In the genomic region with DNA sequence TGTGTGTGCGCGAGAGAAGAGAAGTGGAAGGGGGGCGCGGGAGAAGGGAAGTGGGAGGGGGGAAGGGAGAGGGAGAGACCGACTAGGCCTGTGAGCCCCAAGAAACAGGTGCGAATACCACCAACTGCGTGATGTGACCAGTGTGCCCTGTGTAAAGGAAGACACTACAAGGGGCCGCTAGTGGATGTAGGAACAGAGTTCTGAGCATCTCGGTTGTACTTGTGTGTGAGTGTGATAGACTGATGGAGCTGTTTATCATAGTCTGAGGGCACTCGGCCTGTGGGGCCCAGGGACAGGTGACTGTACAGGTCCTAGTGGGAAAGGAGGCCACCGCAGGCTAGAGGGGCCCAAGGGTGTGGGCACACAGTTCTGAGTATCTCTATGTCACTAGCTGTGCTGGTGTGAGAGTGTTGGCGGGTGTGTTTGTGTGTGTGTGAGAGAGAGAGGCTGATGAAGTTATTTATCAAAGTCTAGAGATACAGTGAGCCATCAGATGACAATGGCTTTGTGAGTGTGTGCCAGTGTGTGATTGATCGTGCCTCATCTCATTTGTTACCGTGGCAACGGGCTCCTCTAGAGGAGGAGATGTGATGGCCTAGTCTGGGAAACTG, we compare ENCODE assay signal across 9 mouse cellular contexts. TPM values are rescaled to one million over a fixed set of nuclear protein-coding genes. Genes with fewer than 3 reads are reported as not detected.
DNase-seq lines count a peak whose midpoint lies in the region; ATAC-seq and TF ChIP-seq lines count a peak whose summit lies in the region.
"Had no signal": no experiment of that assay in that cellular context is flagged by ENCODE, and none has a peak within 500 bp of the region (broad histone marks: within the 10 kb centered on the region; RNA-seq: fewer than 3 reads in every experiment).

No protein-coding gene starts in this region.

- no peak for TF ChIP-seq RAD21 in MEL (IDR thresholded peaks at IDR 0.05; ENCODE audit: low read depth, low read length)

- peaks cover 8 to 22% of the 10 kb centered on the region in 2 experiments for H3K4me1 ChIP-seq in MEL (ENCODE audit: control insufficient read depth in 1 of 2, insufficient read depth in 2 of 2, low read length in 2 of 2)
- H3K4me1 ChIP-seq in liver, embryonic 13.5 days (replicated peaks) = peaks cover 48% of the 10 kb centered on the region

- ATAC-seq in liver, embryonic 13.5 days (ENCODE audit: low read depth) = peak; percentile 74

- H3K4me3 ChIP-seq in gastrocnemius, adult 2 months = peak overlapping the region; percentile 79
- peak overlapping the region; percentile 87 to 93 for H3K4me3 ChIP-seq in MEL (ENCODE audit: control insufficient read depth in 1 of 2, insufficient read depth in 1 of 2, low read depth in 2 of 2, low read length in 2 of 2)
- peak overlapping the region; percentile 71 for H3K4me3 ChIP-seq in liver, embryonic 13.5 days (replicated peaks)

- H3K9me3 ChIP-seq in MEL (replicated peaks; ENCODE audit: insufficient read depth, low read length) = no peaks in the 10 kb centered on the region
- no peaks in the 10 kb centered on the region for H3K9me3 ChIP-seq in liver, embryonic 13.5 days (replicated peaks)

- no peak for TF ChIP-seq POLR2A in MEL (IDR thresholded peaks at IDR 0.05; ENCODE audit: control insufficient read depth in 1 of 2, insufficient read depth in 1 of 2, low read depth in 1 of 2, low read length in 2 of 2, poor library complexity in 1 of 2)

- peaks cover 6% of the 10 kb centered on the region for H3K79me2 ChIP-seq in MEL (ENCODE audit: control insufficient read depth, insufficient read depth, low read length, poor library complexity)

- H3K4me2 ChIP-seq in liver, embryonic 13.5 days = peak overlapping the region; percentile 82

- WGBS in liver, embryonic 13.5 days (ENCODE audit: insufficient replicate concordance) = 19% methylated on average over 15 of the region's 15 CpGs

- no peaks in the 10 kb centered on the region for H3K27me3 ChIP-seq in MEL (ENCODE audit: control insufficient read depth in 1 of 2, insufficient read depth in 2 of 2, low read length in 2 of 2)
- H3K27me3 ChIP-seq in liver, embryonic 13.5 days = no peaks in the 10 kb centered on the region

- TF ChIP-seq CTCF in gastrocnemius, adult 2 months (IDR thresholded peaks at IDR 0.05) = no peak
- no peak for TF ChIP-seq CTCF in MEL (IDR thresholded peaks at IDR 0.05 in 2 of 3, conservative IDR thresholded peaks at IDR 0.05 in 1 of 3; ENCODE audit: control insufficient read depth in 1 of 3, insufficient read depth in 1 of 3, low read depth in 2 of 3, low read length in 3 of 3, poor library complexity in 1 of 3, severe bottlenecking in 1 of 3)

- TF ChIP-seq EP300 in MEL (IDR thresholded peaks at IDR 0.05; ENCODE audit: low read depth in 1 of 2, low read length in 2 of 2) = no peak

- H3K36me3 ChIP-seq in MEL (ENCODE audit: control insufficient read depth in 1 of 2, insufficient read depth in 2 of 2, low read length in 2 of 2) = peaks cover 0 to 7% of the 10 kb centered on the region in 2 experiments; a peak in 2 of 4 replicates
- H3K36me3 ChIP-seq in liver, embryonic 13.5 days = peaks cover 3% of the 10 kb centered on the region; the same call in 1 of the 2 replicates

- peak overlapping the region; percentile 87 for H3K27ac ChIP-seq in gastrocnemius, adult 2 months
- H3K27ac ChIP-seq in MEL (ENCODE audit: control insufficient read depth, low read depth, low read length) = peak overlapping the region; percentile 49; the same call in 1 of the 2 replicates
- peak overlapping the region; percentile 76 for H3K27ac ChIP-seq in liver, embryonic 13.5 days

- intact Hi-C loops in gastrocnemius, adult 2 months (cut with DNase I) = loop anchor here (5.0 to 10.0 kb wide), 3 partner anchors 78 to 1782 kb away; partner anchors contain the start of genes Fiz1, Ppp1r12c, Zfp524 and Zfp78
- intact Hi-C loops in gastrocnemius, postnatal 14 days (cut with DNase I; ENCODE audit: low total_unique reads) = no loop called here

- H3K9ac ChIP-seq in MEL (ENCODE audit: control insufficient read depth, low read depth, low read length, poor library complexity, severe bottlenecking) = peak overlapping the region; percentile 75
- H3K9ac ChIP-seq in liver, embryonic 13.5 days = peak overlapping the region; percentile 75

- DNase-seq in gastrocnemius, adult 2 months = no peak
- no peak for DNase-seq in gastrocnemius, postnatal 14 days
- DNase-seq in MEL (ENCODE audit: low read depth, low spot score) = peak; percentile 55
- DNase-seq in embryo, embryonic 9.5 days (ENCODE audit: extremely low spot score) = peak; percentile 14
- peak; percentile 37 for DNase-seq in induced T-regulatory cell, adult 2 months (ENCODE audit: low read depth)
- DNase-seq in liver, embryonic 13.5 days = peak; percentile 54
- peak; percentile 30 for DNase-seq in right cerebral cortex, adult 18-20 months
- DNase-seq in T-cell, adult 2 months (ENCODE audit: low spot score) = no peak

TF ChIP-seq in MEL, 35 proteins besides CTCF, POLR2A, EP300 and RAD21:
- TF ChIP-seq POLR2AphosphoS5 (IDR thresholded peaks at IDR 0.05; ENCODE audit: borderline replicate concordance, low read depth, low read length) = no peak
- TF ChIP-seq ELF1 (IDR thresholded peaks at IDR 0.05; ENCODE audit: low read depth, low read length) = no peak
- no peak for TF ChIP-seq CHD1 (IDR thresholded peaks at IDR 0.05; ENCODE audit: low read depth, low read length)
- no peak for TF ChIP-seq ZNF384 (IDR thresholded peaks at IDR 0.05; ENCODE audit: low read depth, low read length)
- no peak for TF ChIP-seq UBTF (IDR thresholded peaks at IDR 0.05; ENCODE audit: borderline replicate concordance, insufficient read depth, low read depth, low read length)
- TF ChIP-seq BHLHE40 (IDR thresholded peaks at IDR 0.05; ENCODE audit: borderline replicate concordance, low read depth, low read length) = no peak

RNA-seq across cellular contexts. Expression of gene Zfp667, which starts 0.6 kb away (rescaled TPM):
- total RNA-seq in gastrocnemius, adult 2 months (2021) = 1 to 10 TPM; 3.2 to 3.8 TPM
- total RNA-seq in gastrocnemius, postnatal 14 days (2021) = 1 to 10 TPM; 1.9 to 2.4 TPM
- 3.4 and 3.9 TPM in 2 replicates for total RNA-seq in MEL (2012; rRNA removed)
- 1 to 10 TPM in 1 of 2 experiments, not detected in 1; 5.3 TPM for polyA plus RNA-seq in MEL (2012; ENCODE audit: insufficient read depth in 1 of 2, insufficient read length in 2 of 2, low read depth in 1 of 2, low replicate concordance in 2 of 2, missing spikeins in 1 of 2)
- polyA plus RNA-seq in liver, embryonic 13.5 days (2015; fragmentation: Nextera tagmentation; extraction: Ambion mirVana) = 7.1 and 7.6 TPM in 2 replicates

RNA-seq across cellular contexts. Expression of gene Epp13, which starts 34.5 kb away (rescaled TPM):
- not detected for total RNA-seq in gastrocnemius, adult 2 months (2021)
- total RNA-seq in gastrocnemius, postnatal 14 days (2021) = not detected
- total RNA-seq in MEL (2012; rRNA removed) = not detected in 2 replicates
- under 1 TPM in 1 of 2 experiments, not detected in 1; 0.14 TPM for polyA plus RNA-seq in MEL (2012; ENCODE audit: insufficient read depth in 1 of 2, insufficient read length in 2 of 2, low read depth in 1 of 2, low replicate concordance in 2 of 2, missing spikeins in 1 of 2)
- polyA plus RNA-seq in liver, embryonic 13.5 days (2015; fragmentation: Nextera tagmentation; extraction: Ambion mirVana) = not detected in 2 replicates
- total RNA-seq: layer of hippocampus, postnatal 10 days had no signal

RNA-seq across cellular contexts. Expression of gene Zfp583, which starts 44.1 kb away (rescaled TPM):
- 1 to 10 TPM in 1 of 2 experiments, under 1 TPM in 1; 0.31 to 1.2 TPM for total RNA-seq in gastrocnemius, adult 2 months (2021)
- total RNA-seq in gastrocnemius, postnatal 14 days (2021) = under 1 TPM; 0.39 to 0.51 TPM
- not detected in 2 replicates for total RNA-seq in MEL (2012; rRNA removed)
- not detected for polyA plus RNA-seq in MEL (2012; ENCODE audit: insufficient read depth in 1 of 2, insufficient read length in 2 of 2, low read depth in 1 of 2, low replicate concordance in 2 of 2, missing spikeins in 1 of 2)
- polyA plus RNA-seq in liver, embryonic 13.5 days (2015; fragmentation: Nextera tagmentation; extraction: Ambion mirVana) = 1.1 and 1.3 TPM in 2 replicates

RNA-seq across cellular contexts. Expression of gene Gm3854, which starts 56.5 kb away (rescaled TPM):
- under 1 TPM; 0.45 to 0.51 TPM for total RNA-seq in gastrocnemius, adult 2 months (2021)
- total RNA-seq in gastrocnemius, postnatal 14 days (2021) = under 1 TPM; 0.06 to 0.11 TPM
- total RNA-seq in MEL (2012; rRNA removed) = not detected in 2 replicates
- polyA plus RNA-seq in MEL (2012; ENCODE audit: insufficient read depth in 1 of 2, insufficient read length in 2 of 2, low read depth in 1 of 2, low replicate concordance in 2 of 2, missing spikeins in 1 of 2) = not detected
- 0.32 and 0.39 TPM in 2 replicates for polyA plus RNA-seq in liver, embryonic 13.5 days (2015; fragmentation: Nextera tagmentation; extraction: Ambion mirVana)

Comparison
In these comparisons a context has a peak if more than half of its experiments do, and no peak if none do; other contexts are left out.
1. DNase-seq: peak in MEL (single experiment), embryo, embryonic 9.5 days (single experiment), induced T-regulatory cell, adult 2 months (single experiment), liver, embryonic 13.5 days (single experiment) and right cerebral cortex, adult 18-20 months (single experiment); none in gastrocnemius, adult 2 months (single experiment), gastrocnemius, postnatal 14 days (single experiment) and T-cell, adult 2 months (single experiment).
2. Peak in every context shown above with its lines, with median percentiles within 50 percentile points of each other: H3K27ac ChIP-seq and H3K4me3 ChIP-seq.